Mouse (Mus musculus) ES-E14 (cell line): ENCODE measurements around the gene Kcnj4.

Experiments
- CHD2 ChIP-seq: IDR thresholded peaks from 2 replicates; pipeline ENCODE4 v1.6.1; 2014; ENCODE audit warnings: mild to moderate bottlenecking, low read depth, low read length, inconsistent platforms
- HCFC1 ChIP-seq: IDR thresholded peaks from 2 replicates; pipeline ENCODE4 v1.6.1; 2012; ENCODE audit warnings: low read length, inconsistent platforms, borderline replicate concordance; ENCODE audit not compliant: insufficient read depth
- MAFK ChIP-seq: IDR thresholded peaks from 2 replicates; pipeline ENCODE4 v1.6.1; 2014; ENCODE audit warnings: mild to moderate bottlenecking, low read depth, low read length, inconsistent platforms; ENCODE audit not compliant: insufficient read depth
- ZC3H11A ChIP-seq: IDR thresholded peaks from 2 replicates; pipeline ENCODE4 v1.6.1; 2012; ENCODE audit warnings: low read depth, mild to moderate bottlenecking, inconsistent platforms, low read length, borderline replicate concordance
- ZNF384 ChIP-seq: IDR thresholded peaks from 2 replicates; pipeline ENCODE4 v1.6.1; 2012; ENCODE audit warnings: low read depth, low read length, inconsistent platforms

GRCm38 (mm10) chr15:79546410-79547288, 41.6 kb upstream of the Kcnj4 start, which contains the start of gene Ddx17:
- no peak for TF ChIP-seq MAFK
- TF ChIP-seq ZNF384: no peak
- TF ChIP-seq ZC3H11A: no peak
- TF ChIP-seq HCFC1: no peak
- TF ChIP-seq CHD2: no peak
